Mouse (Mus musculus): ENCODE data around the gene Arvcf. TPM values are rescaled to one million over a fixed set of nuclear protein-coding genes. Genes with fewer than 3 reads are reported as not detected.

Arvcf gene
- total RNA-seq, 1 experiment from 2014 or later: 4.7 TPM

GRCm38 (mm10) chr16:18436128-18436527, 88.1 kb downstream of the Arvcf start:
- ATAC-seq (replicated peaks in 1 of 2; ENCODE audit: insufficient read depth in 1 of 2, low FRiP score in 2 of 2, low TSS enrichment in 1 of 2, low read depth in 1 of 2, poor library complexity in 2 of 2, severe bottlenecking in 2 of 2): no peak

- ATAC-seq (replicated peaks in 1 of 2; ENCODE audit: insufficient read depth in 1 of 2, low FRiP score in 2 of 2, low TSS enrichment in 1 of 2, low read depth in 1 of 2, poor library complexity in 2 of 2, severe bottlenecking in 2 of 2): peak; percentile 88 to 89
Measured at GRCm38 (mm10) chr16:18443385-18443841, 95.4 kb downstream of the Arvcf start.

- no peak for ATAC-seq (replicated peaks in 1 of 2; ENCODE audit: insufficient read depth in 1 of 2, low FRiP score in 2 of 2, low TSS enrichment in 1 of 2, low read depth in 1 of 2, poor library complexity in 2 of 2, severe bottlenecking in 2 of 2)
Measured at GRCm38 (mm10) chr16:18447243-18447642, 99.3 kb downstream of the Arvcf start.

GRCm38 (mm10) chr16:18448104-18448503, 100.1 kb downstream of the Arvcf start:
- no peak for ATAC-seq (replicated peaks in 1 of 2; ENCODE audit: insufficient read depth in 1 of 2, low FRiP score in 2 of 2, low TSS enrichment in 1 of 2, low read depth in 1 of 2, poor library complexity in 2 of 2, severe bottlenecking in 2 of 2)

GRCm38 (mm10) chr16:18449005-18449404, 101.0 kb downstream of the Arvcf start:
- ATAC-seq (replicated peaks in 1 of 2; ENCODE audit: insufficient read depth in 1 of 2, low FRiP score in 2 of 2, low TSS enrichment in 1 of 2, low read depth in 1 of 2, poor library complexity in 2 of 2, severe bottlenecking in 2 of 2): no peak

GRCm38 (mm10) chr16:18451486-18452181, 103.7 kb downstream of the Arvcf start:
- no peak for ATAC-seq (replicated peaks in 1 of 2; ENCODE audit: insufficient read depth in 1 of 2, low FRiP score in 2 of 2, low TSS enrichment in 1 of 2, low read depth in 1 of 2, poor library complexity in 2 of 2, severe bottlenecking in 2 of 2)

GRCm38 (mm10) chr16:18452361-18452862, 104.4 kb downstream of the Arvcf start:
- no peak for ATAC-seq (replicated peaks in 1 of 2; ENCODE audit: insufficient read depth in 1 of 2, low FRiP score in 2 of 2, low TSS enrichment in 1 of 2, low read depth in 1 of 2, poor library complexity in 2 of 2, severe bottlenecking in 2 of 2)

- no peak for ATAC-seq (replicated peaks in 1 of 2; ENCODE audit: insufficient read depth in 1 of 2, low FRiP score in 2 of 2, low TSS enrichment in 1 of 2, low read depth in 1 of 2, poor library complexity in 2 of 2, severe bottlenecking in 2 of 2)
Measured at GRCm38 (mm10) chr16:18453846-18454245, 105.9 kb downstream of the Arvcf start.

- no peak for ATAC-seq (replicated peaks in 1 of 2; ENCODE audit: insufficient read depth in 1 of 2, low FRiP score in 2 of 2, low TSS enrichment in 1 of 2, low read depth in 1 of 2, poor library complexity in 2 of 2, severe bottlenecking in 2 of 2)
Measured at GRCm38 (mm10) chr16:18455407-18455806, 107.4 kb downstream of the Arvcf start.

Other genes starting within 250 kb of the Arvcf start
- gene Rtn4r, start 220.5 kb upstream of the Arvcf start, total RNA-seq (2017): 0.19 TPM in 1 of 2 replicates, not detected in the other
- gene Ccdc188, start 130.3 kb upstream of the Arvcf start, total RNA-seq (2017): not detected in 2 replicates
- gene Zdhhc8, start 113.0 kb upstream of the Arvcf start, total RNA-seq (2017): 9.4 and 9.6 TPM in 2 replicates
- 86.8 and 88.1 TPM in 2 replicates for gene Trmt2a, start 99.5 kb upstream of the Arvcf start, total RNA-seq (2017)
- gene Ranbp1, start 99.5 kb upstream of the Arvcf start, total RNA-seq (2017): 330 and 415 TPM in 2 replicates
- gene Gm49776, start 89.9 kb upstream of the Arvcf start, total RNA-seq (2017): not detected in 2 replicates
- gene Dgcr8, start 58.9 kb upstream of the Arvcf start, total RNA-seq (2017): 62.5 and 84.9 TPM in 2 replicates
- 11.7 and 13.9 TPM in 2 replicates for gene Tango2, start 79 bp upstream of the Arvcf start, total RNA-seq (2017)
- 12.6 and 16.3 TPM in 2 replicates for gene Txnrd2, start 78.2 kb downstream of the Arvcf start, total RNA-seq (2017)
- gene Comt, start 78.7 kb downstream of the Arvcf start, total RNA-seq (2017): 54.8 and 57.7 TPM in 2 replicates
- 4.4 and 4.5 TPM in 2 replicates for gene Gnb1l, start 150.5 kb downstream of the Arvcf start, total RNA-seq (2017)
- gene Rtl10, start 150.7 kb downstream of the Arvcf start, total RNA-seq (2017): 6.7 and 8.4 TPM in 2 replicates
- not detected in 2 replicates for gene Tbx1, start 242.5 kb downstream of the Arvcf start, total RNA-seq (2017)